In the genomic region with DNA sequence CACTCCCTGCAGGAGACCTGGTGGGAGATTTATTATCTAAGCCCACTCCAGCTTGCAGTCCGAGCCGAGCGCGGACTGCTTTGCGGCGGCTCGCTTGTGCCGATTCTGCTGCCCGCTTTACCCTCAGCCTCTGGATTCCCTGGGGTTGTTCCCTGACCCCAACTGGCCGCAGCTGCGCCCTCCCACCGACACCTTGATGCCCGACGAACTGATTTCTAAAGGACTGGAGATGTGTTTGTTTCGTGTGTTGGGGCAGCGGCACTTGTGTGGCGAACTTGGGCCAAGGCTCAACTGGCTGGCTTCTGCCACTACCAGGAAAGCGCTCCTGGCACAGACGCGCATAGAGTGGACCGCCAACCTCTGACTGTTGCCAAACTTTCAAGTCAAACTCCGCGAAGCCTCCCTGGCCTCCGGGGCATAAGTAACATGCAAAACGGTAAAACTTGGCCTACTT, we compare ENCODE assay signal across 9 mouse cellular contexts. TPM values are rescaled to one million over a fixed set of nuclear protein-coding genes. Genes with fewer than 3 reads are reported as not detected.
DNase-seq lines count a peak whose midpoint lies in the region; ATAC-seq lines count a peak whose summit lies in the region.
"Had no signal": no experiment of that assay in that cellular context is flagged by ENCODE, and none has a peak within 500 bp of the region (broad histone marks: within the 10 kb centered on the region; RNA-seq: fewer than 3 reads in every experiment).

No protein-coding gene starts in this region.

- H3K27me3 ChIP-seq in liver, embryonic 12.5 days (replicated peaks) = peaks cover 72% of the 10 kb centered on the region

- ATAC-seq in liver, embryonic 12.5 days = no peak

- no peaks in the 10 kb centered on the region for H3K4me1 ChIP-seq in liver, embryonic 12.5 days

- no peak overlapping the region for H3K9ac ChIP-seq in liver, embryonic 12.5 days

- H3K36me3 ChIP-seq in liver, embryonic 12.5 days = no peaks in the 10 kb centered on the region

- no peak overlapping the region for H3K27ac ChIP-seq in liver, embryonic 12.5 days

- no peak overlapping the region for H3K4me3 ChIP-seq in liver, embryonic 12.5 days
- H3K4me3 ChIP-seq: myocyte had no signal

- peak; percentile 12 for DNase-seq in gastrocnemius, postnatal 10 days
- no peak for DNase-seq in gastrocnemius, postnatal 14 days
- peak; percentile 66 for DNase-seq in embryo, embryonic 11 days
- DNase-seq in heart, postnatal 10 days = peak; percentile 50 to 51
- DNase-seq in right cerebral cortex, postnatal 4 days = no peak
- no peak for DNase-seq in urinary bladder, adult 18-20 months (ENCODE audit: low spot score in 2 of 2)
- DNase-seq in cerebellum, postnatal 36 days = no peak

- 2% methylated on average over 25 of the region's 25 CpGs for WGBS in liver, embryonic 12.5 days (ENCODE audit: insufficient replicate concordance)

- peak overlapping the region; percentile 24; the same call in 1 of the 2 replicates for H3K4me2 ChIP-seq in liver, embryonic 12.5 days

- intact Hi-C loops in gastrocnemius, postnatal 14 days (cut with DNase I; ENCODE audit: low total_unique reads) = no loop called here
- intact Hi-C loops in heart, postnatal 10 days (cut with DNase I) = no loop called here

- H3K9me3 ChIP-seq in liver, embryonic 12.5 days (replicated peaks) = no peaks in the 10 kb centered on the region

RNA-seq across cellular contexts. Expression of a gene that starts 3.1 kb away (rescaled TPM):
- under 1 TPM; 0.09 to 0.16 TPM for total RNA-seq in gastrocnemius, postnatal 10 days (2021)
- under 1 TPM in 1 of 2 experiments, not detected in 1; 0.07 TPM for total RNA-seq in gastrocnemius, postnatal 14 days (2021)
- under 1 TPM; 0.53 to 0.57 TPM for total RNA-seq in heart, postnatal 10 days (2021)
- 0.07 TPM in 1 of 2 replicates, not detected in the other for polyA plus RNA-seq in liver, embryonic 12.5 days (2016; fragmentation: Nextera tagmentation; extraction: Ambion mirVana)
- polyA plus RNA-seq: myocyte had no signal

RNA-seq across cellular contexts. Expression of a gene that starts 55.2 kb away (rescaled TPM):
- under 1 TPM; 0.28 to 0.29 TPM for total RNA-seq in gastrocnemius, postnatal 10 days (2021)
- under 1 TPM; 0.12 to 0.18 TPM for total RNA-seq in gastrocnemius, postnatal 14 days (2021)
- total RNA-seq in heart, postnatal 10 days (2021) = under 1 TPM; 0.05 to 0.37 TPM
- 0.08 and 0.18 TPM in 2 replicates for polyA plus RNA-seq in liver, embryonic 12.5 days (2016; fragmentation: Nextera tagmentation; extraction: Ambion mirVana)
- polyA plus RNA-seq: myocyte had no signal

Comparison
In these comparisons a context has a peak if more than half of its experiments do, and no peak if none do; other contexts are left out.
1. DNase-seq: peak in gastrocnemius, postnatal 10 days (single experiment), embryo, embryonic 11 days (single experiment) and heart, postnatal 10 days (2 of 2); none in gastrocnemius, postnatal 14 days (single experiment), right cerebral cortex, postnatal 4 days (single experiment), urinary bladder, adult 18-20 months (0 of 2) and cerebellum, postnatal 36 days (0 of 2).